Mouse (Mus musculus): ENCODE results near the gene Pcbp2.

GRCm38 (mm10) chr15:102474520-102474919, 4.2 kb downstream of the Pcbp2 start:
- TF ChIP-seq POLR2A (IDR thresholded peaks at IDR 0.05; ENCODE audit: insufficient read length, low read depth) (no peak), SRF (IDR thresholded peaks at IDR 0.05; ENCODE audit: control insufficient read depth, insufficient read length, low read depth) (no peak), MYOD1 (IDR thresholded peaks at IDR 0.05; ENCODE audit: control insufficient read depth in 1 of 3, insufficient read length in 2 of 3, low read depth in 2 of 3) (no peak), MAX (IDR thresholded peaks at IDR 0.05; ENCODE audit: low read depth) (no peak), USF1 (IDR thresholded peaks at IDR 0.05; ENCODE audit: low read depth) (no peak), TCF3 (IDR thresholded peaks at IDR 0.05; ENCODE audit: insufficient read length, low read depth) (no peak), E2F4 (IDR thresholded peaks at IDR 0.05; ENCODE audit: insufficient read depth) (no peak), MYOG (IDR thresholded peaks at IDR 0.05; ENCODE audit: control insufficient read depth in 1 of 3, insufficient read depth in 1 of 3, insufficient read length in 2 of 3, low read depth in 2 of 3) (no peak), POLR2AphosphoS2 (IDR thresholded peaks at IDR 0.05; ENCODE audit: insufficient read length, low read depth) (no peak)
